Mouse (Mus musculus): ENCODE results near the gene Dnajc14.

DNA sequence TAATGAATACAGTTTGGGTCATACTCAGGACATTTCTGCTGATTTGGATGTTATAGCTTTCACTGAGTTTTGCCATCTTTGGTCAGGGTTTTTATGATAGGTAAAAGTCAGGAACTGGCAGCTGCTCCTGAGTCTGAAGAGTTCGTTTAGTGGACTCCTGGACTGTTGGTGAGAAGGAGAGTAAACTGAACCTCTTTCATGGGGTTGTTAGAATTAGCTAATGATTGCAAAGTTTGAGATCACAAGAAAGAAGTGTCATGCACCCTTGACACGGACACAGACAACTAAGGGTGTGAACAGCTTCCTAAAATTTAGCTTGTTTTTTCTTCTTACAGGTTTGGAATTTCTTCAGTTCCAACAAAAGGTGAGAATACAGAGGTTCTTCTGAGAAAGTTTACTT is 44.6 kb downstream of the Dnajc14 start:
- no peak for TF ChIP-seq CTCF (IDR thresholded peaks at IDR 0.05; ENCODE audit: extremely low read depth, insufficient read depth, low read length)
- TF ChIP-seq POLR2A (IDR thresholded peaks at IDR 0.05; ENCODE audit: extremely low read depth, insufficient read depth, low read length), result no peak

Data from cortical plate, adult 2 months (tissue).